Mouse (Mus musculus): Measurements from ENCODE around the gene Nelfb.
"Not testable (repeated sequence)": the region's sequence is repeated elsewhere in the genome, so short reads cannot be mapped to it uniquely, and the experiment has no call there.

Gene Nelfb

DNA sequence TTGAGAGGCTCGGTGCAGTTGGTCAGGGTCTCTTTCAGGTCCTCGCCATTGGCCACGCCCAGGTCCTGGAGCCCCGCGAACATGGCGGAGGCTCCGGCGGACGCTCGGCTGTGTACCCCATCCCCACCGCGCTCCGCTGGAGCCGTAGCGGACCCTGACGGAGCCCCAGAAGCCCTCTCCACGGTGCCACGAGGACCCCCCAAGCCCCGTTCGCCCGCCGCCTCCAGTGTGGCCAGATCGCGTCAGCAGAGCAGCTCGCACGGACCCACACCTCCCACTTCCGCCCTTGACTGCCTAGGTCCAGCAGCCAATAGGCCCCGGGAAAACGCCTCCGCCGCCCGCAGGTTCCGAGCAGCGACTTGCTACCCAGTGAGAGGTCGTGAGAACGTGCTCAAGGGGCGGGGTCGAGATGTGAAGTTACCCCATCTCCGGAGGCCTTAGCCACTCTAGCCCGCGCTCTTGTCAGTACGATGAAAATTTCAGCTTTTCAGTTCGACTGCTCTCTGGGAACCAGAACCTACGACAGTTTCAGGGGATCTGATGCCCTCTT lies at the start of gene Nelfb:
Gene Nelfb (minus strand): TSS at position 369 of the 550 bp plus-strand sequence.
- peak; percentile 91 for DNase-seq (ENCODE audit: low spot score)

DNA sequence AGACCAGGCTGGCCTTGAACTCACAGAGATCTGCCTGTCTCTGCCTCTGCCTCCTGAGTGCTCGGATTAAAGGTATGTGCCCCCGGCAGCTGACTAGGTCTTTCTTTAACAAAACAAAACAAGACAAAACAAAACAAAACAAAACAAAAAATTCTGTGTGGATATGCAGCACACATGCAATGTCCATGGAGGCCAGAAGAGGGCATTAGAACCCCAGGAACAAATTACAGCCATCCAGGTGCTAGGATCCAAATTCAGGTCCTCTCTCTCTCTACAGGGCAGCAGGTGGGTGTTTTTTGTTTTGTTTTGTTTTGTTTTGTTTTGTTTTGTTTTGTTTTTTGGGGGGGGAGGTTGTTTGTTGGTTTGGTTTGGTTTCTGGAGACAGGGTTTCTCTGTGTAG lies 47.6 kb upstream of the Nelfb start:
- DNase-seq (ENCODE audit: low spot score), result no peak

DNA sequence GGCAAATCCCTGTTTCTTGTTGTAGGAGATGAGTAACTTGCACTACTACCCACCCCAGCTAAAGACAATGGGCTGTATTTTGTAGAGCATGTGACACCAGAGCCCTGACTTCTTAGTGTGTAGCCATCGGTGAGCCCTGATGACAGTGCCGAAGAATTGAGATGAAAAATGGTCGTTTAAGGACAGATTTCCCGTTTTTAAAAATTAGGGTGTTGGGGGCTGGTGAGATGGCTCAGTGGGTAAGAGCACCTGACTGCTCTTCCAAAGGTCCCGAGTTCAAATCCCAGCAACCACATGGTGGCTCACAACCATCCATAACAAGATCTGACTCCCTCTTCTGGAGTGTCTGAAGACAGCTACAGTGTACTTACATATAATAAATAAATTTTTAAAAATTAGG lies 46.0 kb upstream of the Nelfb start:
- DNase-seq (ENCODE audit: low spot score), result not testable (repeated sequence)

DNA sequence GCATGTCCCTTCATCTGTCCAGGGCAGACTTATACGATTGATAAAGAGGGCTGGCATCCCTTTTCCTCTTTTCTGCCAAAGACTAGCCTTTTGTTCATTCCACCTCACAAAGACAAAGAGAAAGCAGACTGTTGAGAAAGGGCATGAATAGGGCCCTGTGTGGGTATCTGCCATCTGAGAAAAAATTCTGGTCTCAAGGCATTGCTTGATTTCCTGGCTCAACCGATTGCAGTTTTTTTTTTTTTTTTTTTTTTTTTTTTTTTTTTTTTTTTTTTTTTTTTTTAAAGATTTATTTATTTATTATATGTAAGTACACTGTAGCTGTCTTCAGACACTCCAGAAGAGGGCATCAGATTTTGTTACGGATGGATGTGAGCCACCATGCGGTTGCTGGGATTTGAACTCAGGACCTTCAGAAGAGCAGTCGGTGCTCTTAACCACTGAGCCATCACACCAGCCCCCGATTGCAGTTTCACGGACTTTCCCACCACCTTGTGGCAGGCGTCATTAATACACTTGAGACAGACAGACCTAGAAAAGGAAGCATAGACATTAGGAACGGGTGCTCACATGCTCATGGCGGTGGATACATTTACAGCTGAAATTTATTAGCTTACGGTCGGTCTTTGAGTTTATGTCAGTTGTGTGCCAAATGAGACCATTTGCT lies 45.3 kb upstream of the Nelfb start:
- DNase-seq (ENCODE audit: low spot score), result peak; percentile 63

DNA sequence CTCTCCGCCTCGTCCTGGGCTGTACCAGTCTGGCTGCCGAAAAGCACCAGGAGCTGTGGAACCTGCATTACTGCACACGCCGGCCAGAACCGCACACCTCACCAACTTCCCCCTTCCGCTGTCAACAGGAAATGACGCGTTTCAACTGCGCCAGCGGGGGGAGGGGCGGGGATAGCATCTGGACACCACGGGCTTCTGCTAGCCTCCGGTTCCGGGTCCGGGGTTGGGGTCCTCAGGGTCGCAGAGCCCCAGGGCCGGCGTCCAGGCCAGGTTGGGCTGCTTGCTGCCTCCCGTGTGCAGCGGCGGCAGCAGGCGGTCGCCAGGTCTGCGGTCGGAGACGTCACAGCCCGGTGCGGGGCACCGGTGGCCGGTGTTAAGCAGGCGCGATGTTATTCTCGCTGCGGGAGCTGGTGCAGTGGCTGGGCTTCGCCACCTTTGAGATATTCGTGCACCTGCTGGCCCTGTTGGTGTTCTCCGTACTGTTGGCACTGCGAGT lies 44.0 kb upstream of the Nelfb start, which contains the start of gene Tmem203:
Gene Tmem203 (plus strand): TSS at position 156 of the 496 bp plus-strand sequence.
- peak; percentile 91 for DNase-seq (ENCODE audit: low spot score)

DNA sequence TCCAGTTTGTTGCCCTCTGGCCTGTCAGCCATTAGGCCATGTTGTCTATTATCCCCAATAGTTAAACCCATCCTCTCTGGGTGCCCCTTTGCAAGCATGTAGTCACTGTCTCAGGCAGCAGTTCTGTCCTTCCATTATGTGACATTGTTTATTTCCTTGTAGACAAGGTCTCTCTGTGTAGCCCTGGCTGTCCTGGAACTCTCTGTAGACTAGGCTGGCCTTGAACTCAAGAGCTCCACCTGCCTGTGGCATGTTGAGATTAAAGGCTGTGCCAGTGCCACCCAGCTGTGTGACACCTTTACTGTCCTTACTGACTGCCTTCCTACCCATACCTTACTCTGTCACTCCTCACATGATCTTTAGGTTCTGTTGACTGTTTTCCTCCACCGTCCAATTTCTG lies 41.0 kb upstream of the Nelfb start:
- DNase-seq (ENCODE audit: low spot score), result no peak

DNA sequence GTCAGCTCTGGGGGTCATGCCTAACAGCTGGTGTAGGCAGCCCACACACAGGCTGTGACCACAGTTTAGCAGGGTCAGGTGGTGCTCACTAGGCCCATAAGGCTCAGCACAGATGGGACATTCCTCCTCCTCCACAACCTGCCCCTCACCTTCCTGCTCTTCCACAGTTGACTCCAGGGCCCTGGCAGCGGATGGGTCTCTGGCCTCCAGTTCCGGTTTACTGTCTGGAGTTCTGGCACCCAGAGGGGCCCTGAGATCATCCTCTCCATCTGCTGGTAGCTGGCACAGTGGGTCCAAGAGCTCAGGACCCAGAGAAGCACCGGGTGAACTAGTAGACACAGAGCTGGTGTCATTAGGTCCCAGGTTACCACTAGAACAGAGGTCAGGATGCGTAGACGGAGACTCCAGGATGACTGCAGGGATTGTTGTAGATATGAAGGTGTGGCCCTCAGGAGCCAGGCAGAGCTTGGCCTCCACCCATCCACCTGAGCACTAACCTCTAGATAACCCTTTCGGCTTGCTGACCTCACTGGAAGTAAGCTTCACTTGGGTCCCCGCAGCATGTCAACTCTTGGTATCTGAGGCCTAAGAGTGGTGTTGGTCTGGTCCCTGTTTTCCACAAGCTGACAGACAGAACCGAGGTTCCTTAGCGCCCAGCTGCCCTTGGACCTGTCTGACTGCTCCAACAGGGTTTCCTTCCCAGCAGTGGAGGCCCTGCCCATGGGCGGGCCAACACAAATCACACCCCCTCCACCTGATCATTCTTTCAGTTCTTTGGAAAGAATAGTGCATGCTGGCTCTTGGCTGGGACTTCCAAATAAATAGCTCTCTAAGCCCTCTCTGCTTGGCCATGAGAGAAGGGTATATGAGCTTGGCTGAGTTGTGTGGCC lies 35.1 kb upstream of the Nelfb start, which contains the start of gene AL732309.1:
Gene AL732309.1 (minus strand): TSS at position 681 of the 890 bp plus-strand sequence.
- DNase-seq (ENCODE audit: low spot score), result no peak

DNA sequence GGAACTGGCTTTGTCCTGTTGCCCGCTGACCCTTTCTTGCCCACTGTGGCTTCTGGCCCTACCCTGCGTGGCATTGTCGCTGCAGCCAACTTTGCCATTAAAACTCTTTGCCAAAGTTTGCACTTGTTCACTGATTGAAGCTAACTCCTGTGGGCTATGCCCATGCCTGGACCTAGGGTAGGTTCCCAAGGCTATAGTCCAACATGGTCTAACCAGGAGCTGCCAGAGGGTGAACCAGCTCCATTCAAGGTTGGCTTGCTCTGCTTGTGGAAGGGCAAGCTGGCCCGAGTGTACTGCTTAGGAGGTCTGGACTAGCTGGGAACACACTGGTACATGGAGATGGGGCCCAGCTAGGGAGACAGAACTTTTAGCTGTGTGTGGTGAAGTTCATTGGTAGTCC lies 32.9 kb upstream of the Nelfb start:
- DNase-seq (ENCODE audit: low spot score), result no peak

DNA sequence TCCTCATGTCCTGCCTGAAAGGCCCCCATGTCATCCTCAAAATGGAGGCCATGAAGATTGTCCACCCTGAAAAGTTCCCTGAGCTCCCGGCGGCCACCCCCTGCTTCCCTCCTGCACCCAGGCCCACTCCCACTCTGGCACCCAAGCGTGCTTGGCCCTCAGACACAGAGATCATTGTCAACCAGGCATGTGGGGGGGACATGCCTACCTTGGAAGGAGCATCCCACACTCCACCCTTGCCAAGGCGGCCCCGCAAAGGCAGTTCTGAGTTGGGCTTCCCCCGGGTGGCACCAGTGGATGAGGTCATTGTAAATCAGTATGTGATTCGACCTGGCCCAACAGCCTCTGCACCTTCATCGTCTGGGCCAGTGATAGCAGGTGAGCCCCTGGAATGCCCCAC lies 32.1 kb upstream of the Nelfb start:
- DNase-seq (ENCODE audit: low spot score), result no peak

DNA sequence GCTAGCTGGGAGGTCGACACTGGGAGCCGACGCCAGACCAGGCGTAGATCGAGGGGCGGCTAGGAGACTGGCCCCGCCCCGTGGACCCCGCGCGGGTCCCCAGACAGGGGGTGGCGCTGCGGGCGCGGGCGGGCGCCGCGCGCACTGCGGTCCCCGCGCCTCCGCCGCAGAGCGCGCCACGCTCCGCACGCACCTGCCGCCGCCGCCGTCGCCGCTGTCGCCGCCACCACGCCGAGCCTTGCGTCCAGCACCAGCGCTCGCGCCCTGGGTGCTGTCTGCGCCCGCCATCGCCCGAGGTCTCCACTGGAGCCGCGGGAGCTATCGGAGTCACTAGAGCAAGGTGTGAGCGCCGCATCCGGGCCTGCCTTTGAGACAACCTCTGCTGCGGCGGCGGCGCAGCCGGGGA lies 30.8 kb upstream of the Nelfb start, which contains the start of the genes Rnf208 and Cysrt1:
Gene Rnf208 (plus strand): TSS at position 155 of the 406 bp plus-strand sequence.
Gene Cysrt1 (minus strand): TSS at position 352 of the 406 bp plus-strand sequence.
- no peak for DNase-seq (ENCODE audit: low spot score)

DNA sequence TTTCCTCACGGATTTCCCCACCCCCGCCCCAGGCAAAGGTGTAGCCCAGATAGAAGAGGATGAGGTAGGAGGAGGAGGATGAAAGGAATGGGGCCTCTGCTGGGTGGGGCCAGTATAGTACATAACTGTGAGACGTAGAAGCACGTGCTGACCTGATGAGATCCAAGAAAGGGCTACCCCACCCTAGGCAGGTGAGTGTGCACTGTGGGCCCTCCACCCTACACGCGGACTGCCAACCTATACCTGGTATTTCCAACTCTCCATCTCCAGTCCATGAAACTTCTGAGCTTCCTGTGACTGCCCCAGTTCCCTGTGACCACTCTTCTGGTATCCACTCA lies 30.1 kb upstream of the Nelfb start:
- no peak for DNase-seq (ENCODE audit: low spot score)

DNA sequence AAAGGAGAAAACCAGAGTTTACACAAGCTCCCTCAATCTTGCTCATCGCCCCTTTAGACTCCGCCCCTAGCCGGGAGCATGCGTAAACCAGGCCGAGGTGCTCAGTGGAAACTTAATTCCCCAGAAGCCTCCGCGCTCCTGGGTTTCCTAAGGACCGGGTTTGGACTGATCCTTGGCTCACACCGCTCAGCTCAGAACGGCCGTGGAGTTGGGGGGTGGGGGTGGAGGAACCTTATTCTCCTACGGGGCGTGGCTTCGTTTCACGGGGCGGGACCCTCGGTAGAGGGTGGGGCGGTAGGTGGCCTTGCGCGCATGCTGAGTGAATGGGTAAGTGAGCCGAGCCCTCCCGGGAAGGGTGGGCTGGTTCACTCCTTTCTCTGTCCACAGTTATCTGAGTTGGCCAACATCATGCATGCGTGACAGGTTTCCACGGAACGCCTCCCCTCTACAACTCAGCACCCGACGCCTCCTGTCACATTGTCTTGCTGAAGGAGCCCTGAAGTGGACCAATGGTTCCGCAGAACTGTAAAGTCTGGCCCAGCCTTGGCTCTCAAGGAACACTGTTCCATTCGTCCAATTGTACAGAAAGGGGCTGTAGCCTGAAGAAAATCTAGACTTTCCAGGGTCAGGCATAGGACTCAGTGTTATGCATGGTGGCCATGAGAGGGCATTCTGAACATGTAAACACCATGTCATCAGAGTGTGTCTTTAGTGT lies 29.6 kb upstream of the Nelfb start:
- no peak for DNase-seq (ENCODE audit: low spot score)

DNA sequence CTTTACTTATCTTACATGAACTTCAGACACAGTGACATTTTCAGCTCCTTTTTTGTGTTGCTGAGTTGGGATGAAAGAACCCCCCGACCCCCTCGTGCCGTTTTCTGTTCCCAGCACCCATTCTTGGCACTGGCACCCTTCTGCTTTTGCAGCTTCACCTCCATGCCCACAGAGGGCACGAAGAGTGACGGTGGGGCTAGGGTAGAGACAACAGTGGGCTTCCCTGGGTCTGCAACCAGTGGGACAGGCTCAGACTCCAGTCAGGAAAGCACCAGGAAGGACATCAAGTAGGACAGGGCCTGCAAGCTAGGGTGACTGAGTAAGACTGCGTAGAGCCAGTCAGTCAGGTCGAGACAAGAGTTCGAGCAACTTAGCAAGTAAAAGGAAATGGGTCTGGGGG lies 29.0 kb upstream of the Nelfb start:
- no peak for DNase-seq (ENCODE audit: low spot score)

DNA sequence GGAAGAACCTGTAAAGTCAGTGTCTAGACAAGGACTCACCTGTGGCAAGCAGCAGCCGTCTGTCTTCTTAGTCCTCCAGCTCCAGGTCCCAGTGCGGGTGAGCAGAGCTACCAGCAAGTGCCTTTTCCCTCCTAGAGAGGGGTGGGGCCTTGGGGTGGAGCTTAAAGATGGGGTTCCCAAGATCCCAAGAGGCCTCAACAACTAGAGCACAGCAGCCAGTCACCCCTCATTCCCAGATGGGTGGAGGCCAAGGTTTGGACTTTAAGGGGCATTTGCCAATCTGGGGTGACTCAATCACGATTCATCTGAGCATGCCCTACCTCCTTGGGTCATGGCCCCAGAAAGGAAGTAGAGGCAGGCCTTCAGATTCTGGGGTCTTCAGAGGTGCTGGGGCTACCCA lies 28.5 kb upstream of the Nelfb start:
- DNase-seq (ENCODE audit: low spot score), result no peak

DNA sequence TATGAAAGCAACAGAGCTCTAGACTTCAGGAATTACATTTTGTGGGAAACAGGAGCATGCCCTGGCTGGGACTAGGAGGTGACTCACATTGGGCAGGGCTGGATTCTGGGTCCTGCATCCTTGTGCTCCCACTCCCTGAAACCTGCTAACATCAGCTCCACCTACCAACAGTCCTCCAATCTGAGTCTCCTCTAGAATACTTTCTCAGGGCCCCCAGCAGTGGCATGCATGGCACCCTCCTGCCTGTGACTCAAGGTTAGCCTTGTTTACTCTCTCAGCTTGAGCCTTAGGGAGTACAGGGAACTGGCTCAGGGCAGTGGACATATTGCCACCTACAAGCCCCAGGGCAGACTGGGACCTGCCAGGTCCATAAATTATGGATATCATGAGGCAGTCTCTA lies 26.8 kb upstream of the Nelfb start:
- no peak for DNase-seq (ENCODE audit: low spot score)

DNA sequence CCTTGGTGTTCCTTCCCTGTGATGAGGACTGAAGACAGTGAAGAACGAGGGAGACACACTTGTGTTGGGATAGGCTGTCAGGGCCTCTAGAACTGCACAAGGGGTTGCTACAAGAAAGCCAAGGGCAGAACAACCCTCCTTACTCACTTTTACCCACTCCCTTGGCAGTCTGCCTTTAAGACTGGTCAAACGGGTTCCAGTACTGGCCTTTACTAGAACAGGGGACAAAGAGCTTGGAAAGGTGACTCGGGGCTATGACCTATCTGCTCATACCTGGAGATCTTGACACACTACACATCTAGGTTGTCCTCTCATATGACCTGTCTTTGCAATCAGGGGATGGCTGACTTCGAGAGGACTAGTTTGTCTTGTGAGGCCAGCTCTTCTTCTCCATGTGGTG lies 26.2 kb upstream of the Nelfb start:
- DNase-seq (ENCODE audit: low spot score), result no peak

DNA sequence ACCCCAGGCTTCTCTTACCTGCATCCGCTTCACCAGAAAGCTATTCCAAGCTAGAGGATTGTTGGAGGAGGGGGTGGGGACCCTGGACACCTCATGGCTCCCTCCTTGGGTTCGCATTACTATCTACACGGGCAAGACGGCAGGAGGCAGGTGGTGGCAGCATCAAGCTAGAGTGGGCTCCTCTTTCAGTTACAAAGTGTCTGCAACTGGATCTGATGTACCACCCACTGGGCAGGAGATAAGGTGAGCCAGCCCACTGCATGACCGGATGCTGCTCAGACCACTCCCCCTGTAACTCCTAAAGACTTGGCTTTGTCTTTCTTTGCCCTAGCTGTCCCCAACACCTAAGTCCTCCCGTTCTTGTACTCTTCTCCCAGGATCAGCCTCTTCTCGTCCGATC lies 25.3 kb upstream of the Nelfb start, which contains the start of gene Rnf224:
Gene Rnf224 (minus strand): TSS at position 174 of the 400 bp plus-strand sequence.
- no peak for DNase-seq (ENCODE audit: low spot score)

DNA sequence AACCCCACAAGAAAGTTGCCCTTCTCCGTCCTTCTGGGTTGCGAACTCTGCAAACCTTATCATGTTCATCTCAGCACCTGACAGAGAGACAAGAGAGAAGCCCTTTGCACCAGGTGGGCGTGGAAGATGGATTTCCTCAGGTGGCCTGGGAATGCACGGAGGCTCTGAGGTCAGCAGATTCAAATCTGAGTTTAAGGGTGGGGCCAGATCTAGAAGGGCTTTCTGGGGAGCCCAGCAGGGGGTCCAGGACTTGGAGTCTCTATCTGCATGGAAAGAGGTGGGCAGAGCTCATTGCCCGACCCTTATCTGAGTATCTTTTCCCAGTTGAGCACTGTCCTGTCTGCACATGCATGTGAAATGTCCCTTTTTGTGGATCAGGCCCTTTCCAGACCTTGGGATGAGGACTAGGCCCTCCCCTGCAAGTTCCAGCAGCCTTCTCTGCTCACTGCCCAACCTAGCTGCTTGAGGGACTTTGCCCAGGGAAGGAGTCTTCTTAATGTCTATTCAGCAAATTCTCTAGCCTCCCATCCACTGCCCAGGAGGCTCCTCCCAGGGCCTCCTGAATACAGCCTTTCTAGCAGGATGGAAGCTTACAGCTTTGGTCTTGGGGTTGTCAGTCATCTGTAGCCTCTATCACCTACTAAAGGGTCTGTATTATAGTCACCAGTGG lies 23.4 kb upstream of the Nelfb start:
- DNase-seq (ENCODE audit: low spot score), result no peak

DNA sequence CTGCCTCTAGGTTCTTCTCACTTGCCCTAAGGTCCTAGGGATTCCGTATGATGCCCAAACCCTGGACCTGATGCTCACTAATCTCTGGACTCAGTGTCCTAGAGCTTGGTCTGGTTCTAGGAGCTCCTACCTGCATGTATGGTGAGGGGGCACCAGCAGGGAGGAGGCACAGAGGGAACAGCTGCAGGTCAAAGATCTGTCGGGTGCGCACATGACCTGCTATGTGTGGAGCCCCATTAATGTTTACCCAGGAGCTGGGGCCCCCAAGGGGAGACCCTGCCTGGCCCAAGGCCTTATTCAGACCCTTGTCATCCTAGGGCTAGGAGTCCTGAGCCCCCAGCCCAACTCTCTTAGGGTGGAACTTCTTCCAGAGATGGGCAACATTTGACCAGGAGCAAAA lies 22.8 kb upstream of the Nelfb start, which contains the start of gene Slc34a3:
Gene Slc34a3 (minus strand): TSS at position 315 of the 400 bp plus-strand sequence.
- DNase-seq (ENCODE audit: low spot score), result no peak

DNA sequence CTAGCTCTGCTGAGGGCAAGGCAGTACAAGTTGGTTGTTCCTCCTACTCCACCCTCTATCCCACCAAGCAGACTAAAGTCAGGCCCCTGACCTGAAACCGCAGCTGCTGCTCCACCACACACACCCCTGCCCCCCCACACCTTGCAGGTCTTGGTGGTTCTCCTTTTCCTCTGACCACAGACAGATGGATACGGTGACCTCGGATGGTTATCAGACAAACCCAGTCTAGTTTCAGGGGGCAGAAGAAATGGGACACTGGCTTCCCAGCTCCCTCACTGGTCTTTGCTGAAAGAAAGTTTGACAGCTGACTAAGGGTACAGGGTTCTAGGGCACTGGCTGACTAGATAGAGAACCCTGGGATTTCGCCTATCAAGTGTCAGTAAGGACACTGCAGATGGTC lies 22.1 kb upstream of the Nelfb start:
- no peak for DNase-seq (ENCODE audit: low spot score)

DNA sequence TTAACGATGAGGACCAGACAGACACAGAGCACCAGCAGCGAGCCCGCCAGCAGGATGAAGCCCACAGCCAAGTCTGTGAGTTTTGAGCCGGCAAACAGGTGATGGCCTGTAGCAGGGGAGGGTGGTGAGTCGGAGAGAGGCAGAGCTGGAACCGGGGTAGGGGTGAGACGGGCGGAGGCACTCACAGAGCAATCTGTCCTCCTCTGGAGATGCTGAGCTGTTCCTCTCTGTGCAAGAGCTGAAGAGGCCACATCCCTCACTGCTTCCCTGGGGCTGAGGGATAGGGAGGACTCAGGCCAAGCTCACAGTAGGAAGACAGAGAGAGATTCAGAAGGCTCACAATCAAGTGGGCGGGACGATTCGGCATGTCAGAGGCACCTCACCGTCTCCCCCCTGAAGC lies 19.7 kb upstream of the Nelfb start:
- DNase-seq (ENCODE audit: low spot score), result no peak

Measured in adipocyte (in vitro differentiated cells).